Mouse (Mus musculus): ENCODE data around the gene Trp53bp2. TPM values are rescaled to one million over a fixed set of nuclear protein-coding genes. Genes with fewer than 3 reads are reported as not detected.

Trp53bp2 gene
- total RNA-seq, 1 experiment from 2014 or later, result 30.0 TPM

DNA sequence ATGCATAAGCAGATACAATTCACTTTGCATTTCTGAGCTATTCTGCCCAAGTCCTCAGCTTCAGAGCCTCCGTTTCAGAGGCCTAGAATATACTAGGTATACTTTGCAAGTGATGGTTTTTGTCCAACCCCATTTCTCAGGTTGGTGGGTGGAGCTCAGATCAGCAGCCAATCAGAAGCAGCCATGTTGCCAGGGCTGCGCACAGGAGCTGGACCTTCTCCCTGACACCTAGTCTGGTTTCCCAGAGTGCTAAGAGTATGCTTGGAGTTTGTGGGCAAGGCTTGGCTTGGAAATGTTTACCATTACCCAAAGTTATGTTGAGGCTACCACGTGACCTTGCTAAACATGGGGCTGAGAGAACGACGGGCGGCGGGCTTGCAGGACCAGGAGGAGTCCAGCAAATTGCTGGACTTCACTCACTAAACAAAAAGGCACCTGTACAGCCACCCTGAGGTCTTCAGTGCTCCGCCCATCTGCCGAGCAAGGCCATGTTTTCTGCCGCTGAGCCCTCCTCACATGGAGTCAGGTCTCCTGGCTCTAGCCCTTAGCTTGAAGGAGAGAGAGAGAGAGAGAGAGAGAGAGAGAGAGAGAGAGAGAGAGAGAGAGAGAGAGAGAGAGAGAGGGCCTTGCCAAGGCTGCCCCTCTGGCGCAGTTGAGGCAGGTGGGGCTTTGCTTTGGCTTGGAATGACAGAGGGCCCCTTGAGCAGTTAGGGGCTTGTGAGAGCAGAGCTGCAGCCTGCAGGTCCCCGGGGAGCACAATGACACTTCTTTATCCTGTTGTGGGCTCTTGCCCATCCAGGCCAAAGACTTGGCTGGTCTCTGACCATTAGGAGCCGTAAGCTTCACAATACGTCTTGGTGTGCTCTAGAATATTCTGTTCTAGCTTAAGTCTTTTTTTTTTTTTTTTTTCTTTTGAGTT is 74.3 kb downstream of the Trp53bp2 start:
- no peak for ATAC-seq (replicated peaks in 1 of 2; ENCODE audit: insufficient read depth in 1 of 2, low FRiP score in 2 of 2, low TSS enrichment in 1 of 2, low read depth in 1 of 2, poor library complexity in 2 of 2, severe bottlenecking in 2 of 2)

DNA sequence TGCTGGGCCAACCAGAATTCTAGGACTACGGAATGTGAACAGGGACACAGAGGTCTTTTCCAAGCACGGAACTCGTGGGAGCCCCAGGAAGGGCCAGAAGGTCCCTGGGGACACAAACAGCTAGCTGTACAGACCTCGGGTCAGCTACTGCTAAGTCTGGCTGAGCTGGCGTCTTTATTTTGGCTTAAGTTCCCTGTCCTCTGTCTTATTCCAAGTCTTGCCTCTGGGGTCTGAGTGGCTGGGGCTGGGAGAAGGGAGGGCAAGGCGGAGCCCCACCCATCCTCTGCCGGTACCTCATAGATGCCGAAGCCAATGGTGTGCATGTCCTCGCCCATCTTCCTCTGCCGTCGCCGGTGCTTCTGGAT is 74.9 kb downstream of the Trp53bp2 start:
- no peak for ATAC-seq (replicated peaks in 1 of 2; ENCODE audit: insufficient read depth in 1 of 2, low FRiP score in 2 of 2, low TSS enrichment in 1 of 2, low read depth in 1 of 2, poor library complexity in 2 of 2, severe bottlenecking in 2 of 2)

DNA sequence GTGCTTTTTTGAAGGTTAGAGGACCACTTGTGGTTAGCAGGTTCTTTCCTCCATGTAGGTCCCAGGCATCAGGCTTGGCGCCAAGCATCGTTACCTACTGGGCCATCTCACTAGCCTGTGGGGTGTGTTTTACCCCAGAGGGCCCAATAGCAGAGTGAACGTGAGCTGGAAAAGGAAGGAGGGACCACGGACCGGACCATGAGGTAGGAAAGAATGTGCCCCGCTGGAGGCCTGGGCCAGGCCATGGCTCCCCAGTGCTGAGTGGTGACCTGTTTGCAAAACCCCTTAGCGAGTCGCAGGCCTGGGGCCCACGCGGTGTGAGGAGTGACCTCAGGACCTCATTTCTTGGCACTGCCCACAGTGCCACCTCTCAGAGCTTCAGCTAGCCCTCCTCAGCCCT is 79.5 kb downstream of the Trp53bp2 start:
- ATAC-seq (replicated peaks in 1 of 2; ENCODE audit: insufficient read depth in 1 of 2, low FRiP score in 2 of 2, low TSS enrichment in 1 of 2, low read depth in 1 of 2, poor library complexity in 2 of 2, severe bottlenecking in 2 of 2), result no peak

DNA sequence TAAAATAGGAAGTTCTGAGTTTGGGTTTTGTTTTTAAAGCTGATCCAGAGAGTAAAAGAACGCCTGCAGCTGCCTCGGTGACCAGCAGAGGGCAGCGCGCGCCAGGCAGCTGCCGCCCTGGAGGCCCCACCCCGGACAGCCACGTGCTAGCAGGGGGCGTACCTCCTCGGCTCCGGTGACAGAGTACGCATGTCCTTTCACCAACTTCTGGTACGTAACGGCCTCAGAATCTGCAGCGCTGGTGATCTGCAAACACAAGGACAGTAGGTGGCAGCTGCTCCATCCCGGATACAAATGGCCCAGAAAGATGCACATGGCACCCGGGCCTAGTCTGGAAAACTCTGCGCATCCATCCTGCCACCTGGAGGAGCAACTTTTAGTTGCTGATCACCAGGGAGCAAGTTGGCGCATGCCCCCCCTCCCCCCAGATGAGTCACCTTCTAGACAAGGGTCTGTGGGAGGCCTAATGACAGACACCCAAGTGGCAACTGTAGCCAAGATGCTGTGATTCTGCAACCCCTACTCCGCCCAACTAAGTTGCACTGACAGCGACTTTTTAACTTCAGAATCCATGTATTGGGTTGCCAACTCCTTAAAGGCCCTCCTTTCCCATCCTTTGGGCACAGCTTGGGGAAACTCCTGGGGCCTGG is 81.0 kb downstream of the Trp53bp2 start:
- peak; percentile 98 to 99 for ATAC-seq (replicated peaks in 1 of 2; ENCODE audit: insufficient read depth in 1 of 2, low FRiP score in 2 of 2, low TSS enrichment in 1 of 2, low read depth in 1 of 2, poor library complexity in 2 of 2, severe bottlenecking in 2 of 2)

DNA sequence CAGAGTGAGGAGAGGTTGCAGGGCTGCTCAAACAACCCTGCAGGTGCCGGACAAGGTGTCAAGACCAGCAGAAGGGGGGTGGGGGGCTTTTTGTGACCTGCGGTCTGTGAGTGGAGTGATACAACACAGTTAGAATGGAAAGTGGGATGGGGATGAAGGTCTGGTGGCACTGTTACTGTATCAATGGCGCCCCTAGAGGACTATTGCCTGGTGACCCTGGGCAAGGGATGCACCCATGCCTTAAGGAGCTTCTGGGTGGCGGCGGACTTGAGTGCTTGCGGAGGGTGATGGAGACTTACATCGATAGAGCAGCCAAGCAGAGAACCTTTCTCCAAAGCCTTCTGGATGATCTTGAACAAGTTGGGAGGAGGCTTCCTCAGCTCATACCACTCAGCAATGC is 81.6 kb downstream of the Trp53bp2 start:
- ATAC-seq (replicated peaks in 1 of 2; ENCODE audit: insufficient read depth in 1 of 2, low FRiP score in 2 of 2, low TSS enrichment in 1 of 2, low read depth in 1 of 2, poor library complexity in 2 of 2, severe bottlenecking in 2 of 2), result no peak

DNA sequence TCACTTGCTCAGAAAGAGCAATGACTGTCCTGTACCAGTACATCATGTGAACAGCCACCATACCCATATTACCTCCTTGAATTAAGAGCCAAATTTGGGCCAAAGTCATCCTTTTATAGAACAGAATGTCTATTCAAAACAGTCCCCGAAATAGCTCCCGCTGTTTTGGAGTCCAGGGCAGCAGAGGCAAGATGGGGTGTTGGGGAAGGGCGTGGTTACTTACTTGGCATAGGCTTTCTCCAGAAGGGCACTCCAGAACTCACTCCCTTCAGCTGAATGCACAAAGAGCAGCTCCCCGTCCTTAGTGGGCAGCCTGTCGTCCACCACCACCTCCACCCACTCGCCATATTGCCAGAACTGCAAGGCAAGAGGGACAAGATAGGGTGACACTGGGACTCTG is 82.9 kb downstream of the Trp53bp2 start:
- ATAC-seq (replicated peaks in 1 of 2; ENCODE audit: insufficient read depth in 1 of 2, low FRiP score in 2 of 2, low TSS enrichment in 1 of 2, low read depth in 1 of 2, poor library complexity in 2 of 2, severe bottlenecking in 2 of 2), result no peak

DNA sequence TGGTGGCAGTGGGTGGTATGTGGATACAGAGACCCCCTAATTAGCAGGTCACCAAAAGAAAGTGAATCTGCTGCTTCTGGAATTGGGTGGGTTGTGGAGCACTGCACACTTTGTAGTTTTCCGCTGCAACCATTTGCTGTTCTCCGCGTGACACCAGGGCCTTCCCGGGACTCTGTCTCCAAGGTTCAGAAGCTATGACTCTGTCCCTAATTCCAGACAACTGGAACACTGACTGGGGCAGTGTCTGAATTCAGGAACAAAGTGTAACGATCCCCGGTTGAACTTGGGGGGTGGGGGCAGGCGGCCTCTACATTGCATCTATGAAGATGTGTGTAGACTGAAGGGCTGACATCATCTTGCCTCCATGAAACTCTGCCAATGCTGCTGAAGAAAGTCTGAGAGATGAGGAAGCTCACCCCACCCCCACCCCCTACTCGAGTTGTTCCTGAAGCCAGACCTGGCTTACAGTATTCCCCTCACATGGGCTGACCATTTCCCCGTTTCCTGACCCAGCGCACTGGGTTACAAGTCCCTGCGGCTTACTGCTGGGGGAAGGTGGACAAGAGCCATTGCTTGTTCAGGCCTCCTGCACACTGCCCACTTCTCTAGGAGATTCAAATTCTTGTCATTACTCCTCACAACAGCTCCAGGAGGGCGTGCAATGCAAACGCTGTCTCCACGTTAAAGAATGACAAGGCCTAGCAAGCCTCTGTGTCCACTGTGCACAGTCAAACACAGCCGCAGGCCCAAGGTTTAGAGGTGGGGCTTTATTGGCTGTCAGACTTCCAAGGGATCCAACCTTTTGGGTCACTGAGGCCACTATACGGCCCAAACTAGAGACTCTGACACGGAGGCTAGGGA is 85.5 kb downstream of the Trp53bp2 start:
- ATAC-seq (replicated peaks in 1 of 2; ENCODE audit: insufficient read depth in 1 of 2, low FRiP score in 2 of 2, low TSS enrichment in 1 of 2, low read depth in 1 of 2, poor library complexity in 2 of 2, severe bottlenecking in 2 of 2), result no peak

DNA sequence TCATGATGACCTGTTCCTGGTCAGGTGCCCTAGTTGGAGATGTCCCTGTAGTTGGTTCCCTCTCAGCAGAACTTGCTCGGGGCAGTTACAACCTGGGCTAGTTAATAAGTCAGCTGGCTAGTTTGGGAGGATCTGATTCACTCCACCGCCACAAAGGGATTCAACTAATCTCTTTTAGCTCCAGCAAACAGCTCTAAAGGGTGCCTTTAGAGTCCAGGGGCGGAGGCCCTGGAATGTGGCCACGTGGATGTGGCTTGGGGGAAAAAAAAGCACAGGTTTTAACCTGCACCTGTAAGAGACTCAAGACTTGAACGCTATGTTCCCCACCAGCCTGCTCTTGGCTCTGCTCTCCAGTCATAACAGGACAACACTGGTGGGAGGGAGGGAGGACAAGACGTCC is 87.7 kb downstream of the Trp53bp2 start:
- no peak for ATAC-seq (replicated peaks in 1 of 2; ENCODE audit: insufficient read depth in 1 of 2, low FRiP score in 2 of 2, low TSS enrichment in 1 of 2, low read depth in 1 of 2, poor library complexity in 2 of 2, severe bottlenecking in 2 of 2)

DNA sequence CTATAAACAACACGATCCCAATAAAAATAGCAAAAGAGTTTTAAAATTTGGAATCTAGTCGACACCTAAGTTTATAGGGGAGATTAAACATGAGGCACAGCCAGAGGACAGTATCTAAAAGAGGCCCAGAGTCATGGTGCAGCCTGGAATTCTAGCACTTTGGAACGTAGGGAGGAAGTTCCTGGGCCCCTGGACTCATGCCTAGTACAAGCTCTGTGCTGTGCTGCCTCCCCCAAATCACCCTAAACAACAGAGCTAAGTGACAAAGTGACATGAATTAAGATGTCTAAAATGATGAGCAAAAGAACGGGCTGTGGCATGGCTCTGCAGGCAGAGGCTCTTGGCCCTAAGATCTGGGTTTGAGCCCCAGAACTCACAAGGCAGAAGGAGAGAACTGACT is 88.8 kb downstream of the Trp53bp2 start:
- ATAC-seq (replicated peaks in 1 of 2; ENCODE audit: insufficient read depth in 1 of 2, low FRiP score in 2 of 2, low TSS enrichment in 1 of 2, low read depth in 1 of 2, poor library complexity in 2 of 2, severe bottlenecking in 2 of 2), result no peak

DNA sequence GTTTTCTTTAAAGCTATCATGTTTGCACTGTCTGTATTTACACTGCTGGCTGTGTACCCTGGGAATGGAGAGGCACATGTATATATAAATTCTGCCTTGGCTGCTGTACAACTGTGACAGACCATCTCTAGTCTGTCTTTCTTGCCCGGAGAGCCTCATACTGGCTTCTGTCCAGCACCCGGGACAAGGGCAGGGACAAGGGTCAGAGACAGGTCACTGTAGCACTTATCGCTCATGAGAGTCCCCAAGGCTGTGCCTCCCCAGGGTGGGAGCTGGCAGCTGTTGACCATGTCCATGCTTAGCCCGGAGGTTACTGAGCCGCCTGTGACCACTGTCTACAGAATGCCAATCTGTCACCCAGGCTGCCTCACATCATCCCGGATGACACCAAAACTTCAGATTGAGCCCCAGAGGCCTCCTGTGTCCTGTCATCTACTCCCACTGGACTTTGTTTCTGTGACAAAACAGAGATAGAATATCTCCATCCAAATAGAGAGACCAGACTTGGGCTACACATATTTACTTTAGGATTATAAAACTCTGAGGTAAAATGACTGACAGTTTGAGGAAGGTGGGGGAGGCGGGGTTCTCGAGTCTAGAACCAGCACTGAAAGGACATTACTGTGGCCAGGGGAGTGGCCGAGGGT is 90.6 kb downstream of the Trp53bp2 start:
- ATAC-seq (replicated peaks in 1 of 2; ENCODE audit: insufficient read depth in 1 of 2, low FRiP score in 2 of 2, low TSS enrichment in 1 of 2, low read depth in 1 of 2, poor library complexity in 2 of 2, severe bottlenecking in 2 of 2), result no peak

DNA sequence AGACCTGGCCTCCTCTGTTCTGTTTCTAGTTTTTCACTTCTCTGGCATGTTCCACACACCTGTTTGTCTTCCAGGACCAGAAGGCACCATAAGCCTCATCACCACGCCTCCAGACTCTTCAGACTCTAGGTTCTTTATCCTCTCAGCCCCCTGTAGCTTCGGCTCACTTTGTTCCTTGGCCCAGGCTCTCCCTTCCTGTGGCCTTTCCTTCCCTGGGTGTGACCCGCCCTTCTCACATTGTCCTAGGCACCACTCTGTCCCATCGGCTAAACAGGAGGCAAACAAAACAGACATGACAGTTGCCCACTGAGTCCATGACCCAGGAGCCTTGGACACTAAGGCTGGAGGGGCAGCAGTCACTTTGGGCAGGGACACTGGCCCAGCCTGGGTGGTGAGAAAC is 91.3 kb downstream of the Trp53bp2 start:
- no peak for ATAC-seq (replicated peaks in 1 of 2; ENCODE audit: insufficient read depth in 1 of 2, low FRiP score in 2 of 2, low TSS enrichment in 1 of 2, low read depth in 1 of 2, poor library complexity in 2 of 2, severe bottlenecking in 2 of 2)

DNA sequence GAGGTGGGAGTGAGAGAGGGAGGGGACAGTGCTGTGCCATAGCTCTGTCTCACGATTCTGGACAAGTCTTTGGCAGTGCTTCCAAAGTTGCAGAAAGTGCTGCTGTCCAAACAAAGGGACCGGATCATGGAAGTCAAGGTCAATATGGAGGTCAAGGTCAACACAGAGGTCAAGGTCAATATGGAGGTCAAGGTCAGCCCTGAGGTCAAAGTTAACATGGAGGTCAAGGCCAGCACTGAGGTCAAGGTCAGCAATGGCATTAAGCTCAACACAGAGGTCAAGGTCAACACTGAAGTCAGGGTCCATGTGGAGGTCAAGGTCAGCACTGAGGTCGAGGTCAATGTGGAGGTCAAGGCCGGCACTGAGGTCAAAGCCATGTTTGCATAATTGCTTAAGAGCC is 91.9 kb downstream of the Trp53bp2 start:
- no peak for ATAC-seq (replicated peaks in 1 of 2; ENCODE audit: insufficient read depth in 1 of 2, low FRiP score in 2 of 2, low TSS enrichment in 1 of 2, low read depth in 1 of 2, poor library complexity in 2 of 2, severe bottlenecking in 2 of 2)

DNA sequence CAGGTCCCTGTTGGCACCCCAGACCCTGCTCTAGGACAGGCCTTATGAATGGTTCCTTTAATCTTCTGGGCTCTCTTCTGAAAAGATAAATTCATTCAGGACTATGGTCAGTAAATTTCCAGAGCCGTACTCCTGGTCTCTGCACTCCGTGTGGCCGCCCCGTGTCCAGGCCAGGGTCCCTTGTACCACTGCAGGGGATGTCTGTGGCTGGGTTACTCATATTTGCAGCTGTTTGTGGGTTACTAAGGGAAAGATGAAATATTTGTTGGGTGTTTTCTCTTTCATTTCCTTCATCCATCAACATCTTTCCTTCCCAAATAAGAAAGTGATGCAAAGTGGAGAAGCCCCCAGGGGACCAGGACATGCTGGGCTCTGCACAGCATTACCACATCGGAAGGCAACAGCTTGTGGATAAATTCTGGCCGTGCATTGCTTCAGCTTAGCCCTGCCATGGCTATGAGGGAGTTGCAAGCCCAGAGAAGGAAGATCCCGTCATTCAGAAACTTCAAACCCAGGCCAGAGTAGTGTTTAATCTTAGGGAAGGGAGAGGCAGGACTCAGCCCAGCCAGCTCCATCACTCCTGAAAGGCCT is 92.9 kb downstream of the Trp53bp2 start:
- no peak for ATAC-seq (replicated peaks in 1 of 2; ENCODE audit: insufficient read depth in 1 of 2, low FRiP score in 2 of 2, low TSS enrichment in 1 of 2, low read depth in 1 of 2, poor library complexity in 2 of 2, severe bottlenecking in 2 of 2)

DNA sequence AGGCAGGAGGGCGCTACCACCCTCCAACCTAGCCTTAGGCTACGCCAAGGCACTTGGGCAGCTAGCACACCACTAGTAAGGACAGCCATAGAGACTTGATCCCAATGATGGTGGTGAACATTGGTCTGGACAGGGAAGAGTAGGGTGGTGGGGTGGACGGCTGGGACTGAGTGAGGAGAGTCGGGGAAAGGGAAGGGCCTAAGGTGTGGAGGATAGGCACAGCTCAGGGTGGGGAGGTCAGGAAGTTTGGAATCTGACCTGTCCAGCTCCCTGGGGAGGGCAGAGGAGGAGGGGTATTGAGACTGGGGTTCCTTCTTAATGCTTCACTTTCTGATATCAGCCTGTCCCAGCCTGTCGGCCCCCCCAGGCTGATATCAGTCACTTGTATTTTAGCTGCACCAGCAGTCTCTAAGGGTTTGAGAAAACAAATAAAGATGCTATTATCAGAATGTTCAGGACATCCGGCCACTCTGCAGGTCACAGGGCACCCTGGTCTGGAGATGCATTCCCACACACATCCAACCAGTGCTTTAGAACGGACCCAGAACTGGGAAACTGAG is 93.6 kb downstream of the Trp53bp2 start:
- no peak for ATAC-seq (replicated peaks in 1 of 2; ENCODE audit: insufficient read depth in 1 of 2, low FRiP score in 2 of 2, low TSS enrichment in 1 of 2, low read depth in 1 of 2, poor library complexity in 2 of 2, severe bottlenecking in 2 of 2)

DNA sequence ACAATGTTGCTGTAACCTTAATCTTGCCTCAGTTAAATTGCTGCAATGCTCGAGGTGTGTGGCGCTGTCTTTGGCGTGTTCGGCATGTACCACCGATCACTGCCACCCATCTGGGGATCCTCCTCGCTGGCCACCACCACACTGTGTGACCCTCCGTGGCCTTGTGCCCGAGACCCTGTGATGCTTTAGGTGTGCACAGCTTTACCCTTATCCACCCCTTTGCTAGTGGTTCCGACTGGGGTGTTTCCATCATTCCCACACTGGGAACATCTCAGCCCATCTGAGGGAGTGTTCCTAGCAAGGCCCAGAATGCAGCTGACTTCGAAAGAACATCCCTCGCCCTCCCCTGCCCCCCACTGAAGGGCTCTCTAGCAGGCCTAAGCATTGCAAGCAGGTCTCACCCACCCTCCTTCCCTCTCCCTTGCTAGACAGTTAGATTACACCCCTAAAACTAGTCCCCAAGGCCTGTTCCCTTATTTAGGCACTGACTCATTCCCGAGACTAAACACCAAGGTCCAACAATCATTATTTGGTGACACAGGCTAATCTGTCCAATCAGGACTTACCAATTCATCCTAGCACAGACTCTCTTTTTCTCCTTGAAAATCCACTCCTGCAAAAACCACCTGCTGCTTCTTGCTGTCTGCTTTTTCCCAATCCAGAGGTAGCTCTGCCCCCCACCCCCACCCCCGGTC is 94.4 kb downstream of the Trp53bp2 start:
- no peak for ATAC-seq (replicated peaks in 1 of 2; ENCODE audit: insufficient read depth in 1 of 2, low FRiP score in 2 of 2, low TSS enrichment in 1 of 2, low read depth in 1 of 2, poor library complexity in 2 of 2, severe bottlenecking in 2 of 2)

DNA sequence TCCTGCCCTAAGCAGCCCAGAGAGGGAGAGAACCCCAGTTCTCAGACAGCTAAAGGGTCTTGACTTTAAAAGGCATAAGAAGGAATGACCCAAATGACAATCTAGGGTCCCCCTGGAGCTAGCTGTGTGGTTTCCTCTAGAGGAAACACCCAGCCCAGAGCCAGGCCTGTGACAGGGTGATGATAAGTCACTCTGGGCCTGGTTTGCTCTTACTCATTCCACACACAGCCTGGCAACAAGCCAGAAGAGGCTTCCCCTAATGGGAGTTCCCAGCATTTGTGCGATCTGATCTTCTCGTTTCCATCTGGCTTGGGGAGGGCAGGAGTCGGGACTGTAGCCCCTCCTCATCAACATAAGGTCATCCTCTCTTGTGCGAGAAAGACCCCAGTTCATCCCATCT is 95.3 kb downstream of the Trp53bp2 start:
- peak; percentile 80 to 81 for ATAC-seq (replicated peaks in 1 of 2; ENCODE audit: insufficient read depth in 1 of 2, low FRiP score in 2 of 2, low TSS enrichment in 1 of 2, low read depth in 1 of 2, poor library complexity in 2 of 2, severe bottlenecking in 2 of 2)
